Mouse (Mus musculus): ENCODE data around the gene Camta2. TPM values are rescaled to one million over a fixed set of nuclear protein-coding genes. Genes with fewer than 3 reads are reported as not detected.

Camta2 gene
- polyA plus RNA-seq, 1 experiment from 2014 or later, result 10.8 TPM

Small RNA genes lying within 50 kb of the gene (microRNA-seq; reads per million reads assigned to microRNA genes)
- gene Mir6925 (ENCODE audit: insufficient number of aligned reads), result not detected

Other genes starting within 250 kb of the Camta2 start
- 40.9 and 46.0 TPM in 2 replicates for gene Med11, start 236.2 kb downstream of the Camta2 start, polyA plus RNA-seq (2014; fragmentation: Nextera tagmentation; extraction: Ambion mirVana)
- 0.21 and 0.27 TPM in 2 replicates for gene Zmynd15, start 228.7 kb downstream of the Camta2 start, polyA plus RNA-seq (2014; fragmentation: Nextera tagmentation; extraction: Ambion mirVana)
- 0.81 and 1.1 TPM in 2 replicates for gene Cxcl16, start 228.1 kb downstream of the Camta2 start, polyA plus RNA-seq (2014; fragmentation: Nextera tagmentation; extraction: Ambion mirVana)
- gene Tm4sf5, start 182.9 kb downstream of the Camta2 start, polyA plus RNA-seq (2014; fragmentation: Nextera tagmentation; extraction: Ambion mirVana), result 0.91 TPM in 1 of 2 replicates, not detected in the other
- gene Vmo1, start 173.5 kb downstream of the Camta2 start, polyA plus RNA-seq (2014; fragmentation: Nextera tagmentation; extraction: Ambion mirVana), result not detected in 2 replicates
- gene Gltpd2, start 168.9 kb downstream of the Camta2 start, polyA plus RNA-seq (2014; fragmentation: Nextera tagmentation; extraction: Ambion mirVana), result 0.35 and 0.56 TPM in 2 replicates
- 812 and 901 TPM in 2 replicates for gene Psmb6, start 162.7 kb downstream of the Camta2 start, polyA plus RNA-seq (2014; fragmentation: Nextera tagmentation; extraction: Ambion mirVana)
- not detected in 2 replicates for gene Gm40193, start 155.2 kb downstream of the Camta2 start, polyA plus RNA-seq (2014; fragmentation: Nextera tagmentation; extraction: Ambion mirVana)
- 3.2 and 3.8 TPM in 2 replicates for gene Pld2, start 148.0 kb downstream of the Camta2 start, polyA plus RNA-seq (2014; fragmentation: Nextera tagmentation; extraction: Ambion mirVana)
- gene Mink1, start 125.2 kb downstream of the Camta2 start, polyA plus RNA-seq (2014; fragmentation: Nextera tagmentation; extraction: Ambion mirVana), result 17.7 and 21.1 TPM in 2 replicates
- not detected in 2 replicates for gene 4930544D05Rik, start 72.3 kb downstream of the Camta2 start, polyA plus RNA-seq (2014; fragmentation: Nextera tagmentation; extraction: Ambion mirVana)
- gene Chrne, start 68.9 kb downstream of the Camta2 start, polyA plus RNA-seq (2014; fragmentation: Nextera tagmentation; extraction: Ambion mirVana), result not detected in 2 replicates
- 1.1 and 1.3 TPM in 2 replicates for gene Gp1ba, start 49.0 kb downstream of the Camta2 start, polyA plus RNA-seq (2014; fragmentation: Nextera tagmentation; extraction: Ambion mirVana)
- 88.0 and 90.0 TPM in 2 replicates for gene Rnf167, start 40.9 kb downstream of the Camta2 start, polyA plus RNA-seq (2014; fragmentation: Nextera tagmentation; extraction: Ambion mirVana)
- gene Slc25a11, start 40.6 kb downstream of the Camta2 start, polyA plus RNA-seq (2014; fragmentation: Nextera tagmentation; extraction: Ambion mirVana), result 129 and 137 TPM in 2 replicates
- 1,387 and 1,399 TPM in 2 replicates for gene Pfn1, start 33.5 kb downstream of the Camta2 start, polyA plus RNA-seq (2014; fragmentation: Nextera tagmentation; extraction: Ambion mirVana)
- 16.6 and 17.4 TPM in 2 replicates for gene Eno3, start 30.9 kb downstream of the Camta2 start, polyA plus RNA-seq (2014; fragmentation: Nextera tagmentation; extraction: Ambion mirVana)
- gene Spag7, start 18.7 kb downstream of the Camta2 start, polyA plus RNA-seq (2014; fragmentation: Nextera tagmentation; extraction: Ambion mirVana), result 160 and 167 TPM in 2 replicates
- 0.65 and 1.3 TPM in 2 replicates for gene Inca1, start 12.1 kb upstream of the Camta2 start, polyA plus RNA-seq (2014; fragmentation: Nextera tagmentation; extraction: Ambion mirVana)
- 6.4 and 6.9 TPM in 2 replicates for gene Kif1c, start 12.4 kb upstream of the Camta2 start, polyA plus RNA-seq (2014; fragmentation: Nextera tagmentation; extraction: Ambion mirVana)
- 9.2 and 10.4 TPM in 2 replicates for gene Zfp3, start 76.1 kb upstream of the Camta2 start, polyA plus RNA-seq (2014; fragmentation: Nextera tagmentation; extraction: Ambion mirVana)
- not detected in 2 replicates for gene Scimp, start 124.5 kb upstream of the Camta2 start, polyA plus RNA-seq (2014; fragmentation: Nextera tagmentation; extraction: Ambion mirVana)
- gene Rabep1, start 156.7 kb upstream of the Camta2 start, polyA plus RNA-seq (2014; fragmentation: Nextera tagmentation; extraction: Ambion mirVana), result 41.2 and 42.7 TPM in 2 replicates

Measured in forebrain, embryonic 11.5 days (tissue).